Mouse (Mus musculus) embryonic facial prominence, embryonic 11.5 days (tissue): Measurements from ENCODE around the gene Gm10330. TPM values are rescaled to one million over a fixed set of nuclear protein-coding genes. Genes with fewer than 3 reads are reported as not detected.
A peak's percentile ranks its signal among the peaks of the same experiment; 100 is the strongest.
"Not testable (repeated sequence)": the region's sequence is repeated elsewhere in the genome, so short reads cannot be mapped to it uniquely, and the experiment has no call there.

Source experiments
- ATAC-seq: fragments of 200-750 bp; cut with Nextera tagmentation; replicated peaks from 2 replicates; pipeline ENCODE4 v1.8.0; 2017; ENCODE audit warnings: low read depth; ENCODE audit not compliant: insufficient number of reproducible peaks, low FRiP score, low TSS enrichment
- DNase-seq: peaks from one replicate; pipeline ENCODE4 v3.0.0-alpha.2; 2015; ENCODE audit warnings: low spot score
- H3K27ac ChIP-seq: fragments of 300-500 bp; sonication (generic); replicated peaks from 2 replicates; pipeline ENCODE4 v1.5.1; 2014; ENCODE audit warnings: mild to moderate bottlenecking, low read depth, low read length, control low read depth
- H3K27me3 ChIP-seq: fragments of 300-500 bp; sonication (generic); 2 replicates; pipeline ENCODE4 v1.6.1; 2014; ENCODE audit warnings: mild to moderate bottlenecking, low read length, moderate library complexity, mixed read lengths; ENCODE audit not compliant: control insufficient read depth, insufficient read depth
- H3K36me3 ChIP-seq: fragments of 300-500 bp; sonication (generic); replicated peaks from 2 replicates; pipeline ENCODE4 v1.6.1; 2014; ENCODE audit warnings: low read depth, mild to moderate bottlenecking, low read length, moderate library complexity, mixed read lengths; ENCODE audit not compliant: control insufficient read depth, insufficient read depth
- H3K4me1 ChIP-seq: fragments of 300-500 bp; sonication (generic); 2 replicates; pipeline ENCODE4 v1.6.1; 2014; ENCODE audit warnings: low read length, mixed read lengths; ENCODE audit not compliant: control insufficient read depth, insufficient read depth
- H3K4me2 ChIP-seq: fragments of 300-500 bp; sonication (generic); 2 replicates; pipeline ENCODE4 v1.6.1; 2014; ENCODE audit warnings: low read depth, mild to moderate bottlenecking, control low read depth, low read length, moderate library complexity
- H3K4me3 ChIP-seq: fragments of 300-500 bp; sonication (generic); 2 replicates; pipeline ENCODE4 v1.5.1; 2014; ENCODE audit warnings: low read depth, low read length, control low read depth
- H3K9ac ChIP-seq: fragments of 300-500 bp; sonication (generic); replicated peaks from 2 replicates; pipeline ENCODE4 v1.6.1; 2014; ENCODE audit warnings: mild to moderate bottlenecking, control low read depth, low read length
- H3K9me3 ChIP-seq: fragments of 300-500 bp; sonication (generic); replicated peaks from 2 replicates; pipeline ENCODE4 v1.6.1; 2016; ENCODE audit warnings: mild to moderate bottlenecking, low read length, inconsistent platforms, mixed read lengths; ENCODE audit not compliant: control insufficient read depth
- WGBS: fragments of 180-500 bp; shearing (Covaris S2); extraction: QIAGEN DNeasy Blood & Tissue Kit; methylation state at CpG from one replicate; pipeline ENCODE4 v1.1.7; 2014; 5-methylcytosine and 5-hydroxymethylcytosine counted together
- polyA plus RNA-seq: library from polyadenylated mRNA; unstranded; fragments of >200 nt; fragmentation: Nextera tagmentation; extraction: Ambion mirVana; gene quantifications from 2 replicates; pipeline ENCODE4 v1.2.1, GENCODE M21; 2014

Gm10330 gene
- 0.36 and 0.76 TPM in 2 replicates for polyA plus RNA-seq

DNA sequence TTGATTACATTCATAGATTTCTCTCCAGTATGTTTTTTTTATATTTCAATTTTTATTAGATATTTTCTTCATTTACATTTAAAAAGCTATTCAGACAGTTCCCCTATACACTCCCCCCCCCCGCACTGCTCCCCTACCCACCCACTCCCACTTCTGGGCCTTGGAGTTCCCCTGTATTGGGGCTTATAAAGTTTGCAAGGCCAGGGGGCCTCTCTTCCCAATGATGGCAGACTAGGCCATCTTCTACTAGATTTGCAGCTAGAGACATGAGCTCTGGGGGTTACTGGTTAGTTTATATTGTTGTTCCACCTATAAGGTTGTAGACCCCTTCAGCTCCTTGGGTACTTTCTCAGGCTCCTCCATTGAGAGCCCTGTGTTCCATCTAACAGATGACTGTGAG, at the start of gene Gm10330:
TSS of gene Gm10330 (minus strand) at position 101 of the 400 bp plus-strand sequence.
- not testable (repeated sequence) for H3K9ac ChIP-seq, H3K4me2 ChIP-seq, ATAC-seq, H3K4me1 ChIP-seq, H3K4me3 ChIP-seq, DNase-seq, H3K36me3 ChIP-seq, H3K9me3 ChIP-seq, H3K27me3 ChIP-seq, H3K27ac ChIP-seq
- WGBS = 88% methylated on average over 1 of the region's 1 CpGs

DNA sequence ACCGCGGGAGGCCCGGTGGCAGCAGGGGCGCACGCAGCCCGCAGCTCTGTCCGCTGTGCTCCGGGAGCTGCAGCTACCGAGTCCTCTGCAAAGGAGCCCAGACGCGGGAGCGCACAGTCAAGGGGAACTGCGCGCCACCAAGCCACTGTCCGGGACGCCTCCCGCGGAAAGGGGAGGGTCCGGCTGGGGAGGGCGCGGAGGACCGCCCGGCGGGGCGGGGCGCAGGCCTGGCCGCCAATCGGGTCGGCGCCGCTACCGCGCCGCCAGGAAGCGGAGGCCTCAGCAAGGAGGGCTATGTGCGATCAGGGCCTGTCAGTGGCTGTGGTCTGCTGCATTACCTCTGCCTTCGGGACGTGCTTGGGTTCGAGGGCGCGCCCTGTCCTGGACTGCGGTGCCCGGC, 20.7 kb upstream of the Gm10330 start:
- not testable (repeated sequence) for ATAC-seq, H3K27ac ChIP-seq, H3K27me3 ChIP-seq, H3K36me3 ChIP-seq, H3K4me1 ChIP-seq, H3K9me3 ChIP-seq, H3K4me2 ChIP-seq, H3K9ac ChIP-seq, DNase-seq
- WGBS = 13% methylated on average over 33 of the region's 43 CpGs
- peak overlapping the region; percentile 18; the same call in 1 of the 2 replicates for H3K4me3 ChIP-seq

DNA sequence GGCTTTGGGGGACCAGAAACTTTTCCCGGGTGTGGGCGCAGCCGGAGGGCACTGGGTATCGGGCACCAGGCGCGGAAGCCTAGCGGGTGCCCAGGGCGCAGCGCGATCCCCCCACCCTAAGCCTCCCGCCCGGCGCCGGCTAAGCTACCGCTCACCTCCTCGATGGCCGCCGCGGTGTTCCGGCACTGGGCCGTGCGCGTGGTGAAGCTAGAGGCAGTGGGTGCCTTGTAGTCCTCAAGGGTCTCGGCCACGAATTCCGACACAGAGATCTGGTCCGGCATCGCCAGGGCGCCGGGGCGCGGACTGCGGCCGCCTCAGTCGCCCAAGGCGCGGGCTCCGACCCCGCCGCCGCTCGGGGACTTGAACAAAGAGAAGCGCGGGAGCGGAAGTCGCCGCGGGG, 20.3 kb upstream of the Gm10330 start:
- H3K4me2 ChIP-seq, H3K4me1 ChIP-seq, H3K27me3 ChIP-seq, H3K36me3 ChIP-seq, ATAC-seq, H3K9ac ChIP-seq, H3K27ac ChIP-seq, H3K9me3 ChIP-seq, DNase-seq: not testable (repeated sequence)
- H3K4me3 ChIP-seq = peak overlapping the region; percentile 18; the same call in 1 of the 2 replicates
- WGBS = 14% methylated on average over 28 of the region's 48 CpGs
